Mouse (Mus musculus): ENCODE measurements around the gene Sgms1.

The Sgms1 gene

DNA sequence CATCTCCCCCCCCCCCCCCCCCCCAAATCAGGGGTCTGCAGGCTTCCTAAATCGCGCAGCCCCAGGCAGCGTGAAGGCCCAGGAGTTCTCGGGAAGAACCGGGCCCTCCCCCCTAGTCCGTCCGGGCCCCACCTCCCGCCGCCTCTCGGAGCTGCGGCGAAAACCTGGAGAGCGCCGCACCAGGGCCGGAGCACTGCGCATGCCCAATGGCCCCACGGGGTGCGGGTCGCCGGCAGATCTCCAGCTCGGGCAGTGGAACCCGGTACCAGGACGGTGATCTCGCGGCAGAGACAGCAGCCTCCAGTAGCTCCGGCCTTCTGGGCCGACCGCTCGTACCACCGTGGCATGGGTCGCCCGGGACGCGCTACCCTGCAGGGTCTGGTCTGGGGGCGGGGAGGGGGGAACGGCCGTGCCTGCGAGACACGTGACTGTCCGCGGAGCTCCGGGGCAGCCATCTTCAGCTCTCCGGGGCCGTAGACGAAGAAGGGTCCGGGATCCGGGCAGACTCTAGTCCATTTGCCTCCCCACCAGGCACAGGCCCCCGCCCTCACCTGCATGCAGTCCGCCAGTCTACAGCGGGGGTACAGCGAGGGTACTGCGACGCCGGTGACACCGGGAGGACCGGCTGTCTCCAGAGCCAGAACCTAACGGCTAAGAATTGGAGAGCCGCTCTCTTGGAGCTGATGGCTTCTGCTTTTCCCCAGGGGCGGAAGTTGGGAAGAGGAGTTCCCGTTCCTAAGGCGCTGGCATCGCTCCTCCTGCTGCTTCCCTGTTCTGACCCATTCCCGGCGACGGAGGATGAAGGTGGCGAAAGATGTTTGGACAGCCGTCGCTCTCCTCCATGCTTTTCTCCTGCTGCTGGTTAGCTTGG, at the start of gene Sgms1:
Sgms1 (minus strand) TSS at position 714 of the 871 bp plus-strand sequence.
- WGBS: under 1% methylated on average over 68 of the region's 68 CpGs

DNA sequence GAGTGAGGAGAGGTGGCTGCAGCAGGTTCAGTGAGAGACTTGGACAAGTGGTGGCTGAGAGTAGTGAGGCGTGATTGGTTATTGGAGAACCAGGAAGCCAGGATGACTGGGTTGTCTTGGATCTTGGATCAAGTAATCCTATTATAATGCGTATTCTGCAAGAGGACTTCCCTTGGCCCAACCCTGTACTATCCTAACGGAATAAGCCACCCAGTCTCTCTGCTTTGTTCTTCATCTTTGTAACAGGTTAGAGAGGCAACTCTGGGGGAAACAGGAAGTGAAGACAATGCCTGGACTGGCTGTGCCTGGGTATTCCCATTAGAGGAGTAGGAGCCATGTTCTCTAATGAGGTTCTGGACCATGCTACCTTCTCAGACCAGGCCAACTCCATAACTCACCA, 36.3 kb upstream of the Sgms1 start:
- 89% methylated on average over 3 of the region's 3 CpGs for WGBS

DNA sequence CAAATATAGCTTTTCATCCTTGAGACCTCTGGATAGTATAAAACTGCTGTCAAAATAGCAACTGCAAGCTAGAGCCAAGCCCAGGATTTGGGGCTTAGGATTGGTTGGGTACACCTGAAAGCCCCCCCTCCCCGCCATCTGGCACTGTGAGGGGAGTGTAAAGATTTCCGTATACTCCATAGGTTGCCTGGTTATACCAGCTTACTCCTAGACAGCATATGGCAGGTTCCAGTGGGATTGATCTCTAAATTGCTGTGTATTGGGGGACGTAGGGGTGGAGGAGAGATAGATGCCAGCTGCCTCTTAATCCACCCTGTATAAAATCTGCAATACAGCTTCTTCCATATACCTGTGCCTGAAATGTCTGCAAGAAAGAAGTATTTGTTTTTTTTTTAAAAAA, 35.2 kb upstream of the Sgms1 start:
- 90% methylated on average over 3 of the region's 3 CpGs for WGBS

DNA sequence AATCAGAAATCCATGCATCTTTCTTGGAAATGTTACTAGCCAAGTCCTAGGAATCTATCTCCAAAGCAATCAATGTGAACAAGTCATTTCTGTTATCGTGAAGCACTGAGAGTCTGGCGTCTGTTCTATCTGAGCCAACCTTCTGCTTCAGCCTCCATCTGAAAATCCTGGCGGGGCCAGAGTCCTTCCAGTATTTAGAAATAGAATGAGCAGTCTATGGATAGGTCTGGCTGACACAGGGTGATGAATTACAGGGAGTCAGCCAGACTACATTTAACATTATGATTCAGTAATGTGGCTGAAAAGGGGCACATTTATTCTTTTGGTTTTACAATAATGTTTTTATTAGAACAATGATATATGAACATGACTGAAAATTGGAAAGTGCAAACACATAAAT, 29.6 kb upstream of the Sgms1 start:
- 40% methylated on average over 3 of the region's 3 CpGs for WGBS

DNA sequence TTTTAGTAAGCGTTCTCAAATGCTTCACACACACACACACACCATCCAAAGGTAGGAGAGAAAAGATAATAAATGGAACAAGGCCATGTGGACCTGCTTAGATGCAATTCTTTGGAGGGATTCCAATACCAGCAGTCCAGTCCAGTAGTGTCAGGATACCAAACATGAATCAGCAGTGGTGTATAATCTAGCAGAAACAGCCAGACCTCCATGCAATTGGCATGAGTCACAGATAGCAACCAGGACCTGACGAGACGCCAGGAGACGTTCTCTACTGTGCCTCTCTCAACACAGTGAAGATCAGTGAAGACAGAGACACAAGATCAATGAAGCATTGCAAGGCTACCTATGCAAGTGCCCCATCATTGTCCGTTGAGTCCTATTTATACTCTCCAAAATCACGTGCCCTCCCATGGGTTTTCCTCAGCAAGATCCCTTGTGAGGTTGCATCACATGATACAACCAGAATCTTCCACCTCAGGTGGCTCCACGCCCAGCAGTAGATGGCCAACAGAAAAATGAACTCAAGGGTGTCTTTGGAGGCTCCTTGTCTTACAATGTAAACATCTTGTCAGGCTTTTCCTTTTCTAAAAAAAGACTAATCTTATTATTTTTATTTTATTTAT, 27.3 kb upstream of the Sgms1 start:
- WGBS: 88% methylated on average over 7 of the region's 7 CpGs

DNA sequence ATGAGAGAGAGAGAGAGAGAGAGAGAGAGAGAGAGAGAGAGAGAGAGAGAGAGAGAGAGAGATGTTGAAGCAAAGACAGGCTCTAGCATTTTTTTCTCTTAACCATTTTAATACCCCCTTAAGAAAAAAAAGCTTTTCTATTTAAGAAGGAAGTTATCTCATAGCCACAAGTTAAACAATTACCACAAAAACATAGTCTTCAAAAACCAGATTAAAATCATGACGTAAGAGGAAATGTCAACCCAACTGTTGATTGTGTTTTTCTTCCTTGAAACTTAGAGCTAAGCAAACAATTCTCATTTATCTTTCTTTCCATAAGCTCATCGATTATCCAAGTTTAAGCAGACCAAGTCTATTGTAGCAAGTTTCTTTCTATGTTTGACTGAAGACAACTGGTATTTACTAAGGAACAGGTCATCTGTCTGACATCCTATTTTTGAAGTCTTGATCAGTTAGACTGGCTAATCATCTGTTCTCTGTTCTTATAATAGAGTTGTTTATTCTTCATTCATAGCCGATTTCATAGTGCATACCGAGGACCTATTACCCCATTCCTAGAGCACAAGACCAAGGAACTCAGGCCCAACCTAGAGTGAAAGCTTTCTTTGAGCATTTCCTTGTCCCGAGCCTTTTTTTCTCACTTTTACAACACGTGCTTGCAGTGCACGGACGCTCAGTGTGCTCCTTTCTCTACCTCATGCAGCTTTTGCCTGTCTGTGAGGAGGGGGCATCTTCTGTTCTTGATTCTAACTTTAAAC, 20.3 kb upstream of the Sgms1 start:
- WGBS: 77% methylated on average over 8 of the region's 8 CpGs

DNA sequence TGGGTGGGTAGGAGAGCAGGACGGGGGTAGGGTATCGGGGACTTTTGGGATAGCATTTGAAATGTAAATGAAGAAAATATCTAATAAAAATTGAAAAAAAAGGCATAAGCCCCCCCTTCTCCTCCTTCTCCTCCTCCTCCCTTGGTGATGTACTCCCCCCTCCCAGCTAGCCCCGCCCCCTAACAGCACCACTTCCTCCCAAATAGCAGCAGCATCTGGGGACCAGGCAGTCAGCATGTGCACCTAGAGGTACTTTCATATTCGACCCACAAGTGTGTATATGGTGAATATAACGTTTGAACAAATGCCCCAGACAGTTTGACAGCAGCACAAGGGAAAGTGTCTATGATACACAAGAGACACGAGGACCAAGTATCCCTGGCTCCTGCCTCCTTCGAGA, 17.2 kb upstream of the Sgms1 start:
- 74% methylated on average over 7 of the region's 7 CpGs for WGBS

DNA sequence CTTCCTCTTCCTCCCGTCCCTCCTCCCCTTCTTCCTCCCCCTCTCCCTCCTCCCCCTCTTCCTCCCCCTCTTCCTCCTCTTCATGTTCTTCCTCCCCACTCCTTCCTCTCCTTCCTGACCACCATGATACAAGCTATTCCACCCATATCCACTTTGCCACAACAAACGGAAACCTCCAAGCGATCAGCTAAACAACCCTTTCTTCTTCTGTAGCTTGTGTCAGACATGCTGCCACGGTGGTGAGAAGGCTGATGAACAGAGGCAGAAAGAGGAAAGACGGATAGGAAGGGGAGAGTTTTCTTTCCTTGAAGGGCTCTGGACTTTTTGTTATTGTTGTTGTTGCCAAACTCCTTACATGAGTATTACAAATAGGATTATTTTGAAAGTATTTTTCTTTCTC, 14.9 kb upstream of the Sgms1 start:
- 76% methylated on average over 5 of the region's 5 CpGs for WGBS

DNA sequence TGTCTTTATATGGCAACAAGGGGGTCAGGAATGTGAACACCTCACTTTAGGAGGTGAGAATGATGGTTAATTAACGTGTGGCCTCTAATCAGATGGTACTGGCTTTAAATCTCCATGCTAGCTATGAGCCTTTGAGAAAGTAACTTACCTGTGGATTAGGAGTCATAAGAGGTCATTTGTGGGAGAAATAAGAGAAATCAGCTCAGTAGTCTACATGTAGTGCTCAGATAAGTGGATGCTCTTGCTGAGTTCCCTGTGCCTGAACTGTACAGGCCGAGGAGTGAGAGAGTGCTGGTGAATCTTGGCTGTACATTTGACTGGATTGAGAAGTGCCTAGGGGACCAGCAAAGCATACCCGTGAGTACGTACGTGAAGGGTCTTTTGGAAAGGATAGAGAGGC, 14.3 kb upstream of the Sgms1 start:
- 96% methylated on average over 5 of the region's 5 CpGs for WGBS

DNA sequence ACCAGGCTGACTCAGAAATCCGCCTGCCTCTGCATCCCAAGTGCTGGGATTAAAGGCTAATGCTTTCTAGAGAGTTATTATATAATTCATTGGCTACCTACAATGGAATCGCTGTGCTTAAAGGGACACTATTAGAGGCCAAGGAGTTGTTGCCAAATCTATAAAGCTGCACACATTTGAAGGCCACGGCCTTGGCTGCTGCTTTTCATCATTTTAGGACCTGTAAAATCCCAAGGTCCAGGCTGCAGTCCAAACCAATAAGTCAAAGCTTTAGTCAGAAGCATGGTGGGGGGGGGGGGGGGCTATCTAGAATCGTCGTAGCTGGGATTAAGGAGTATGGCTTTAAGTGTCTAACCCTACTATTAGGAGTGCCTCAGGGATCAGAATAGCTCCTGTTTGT, 9.0 kb upstream of the Sgms1 start:
- 89% methylated on average over 5 of the region's 5 CpGs for WGBS

DNA sequence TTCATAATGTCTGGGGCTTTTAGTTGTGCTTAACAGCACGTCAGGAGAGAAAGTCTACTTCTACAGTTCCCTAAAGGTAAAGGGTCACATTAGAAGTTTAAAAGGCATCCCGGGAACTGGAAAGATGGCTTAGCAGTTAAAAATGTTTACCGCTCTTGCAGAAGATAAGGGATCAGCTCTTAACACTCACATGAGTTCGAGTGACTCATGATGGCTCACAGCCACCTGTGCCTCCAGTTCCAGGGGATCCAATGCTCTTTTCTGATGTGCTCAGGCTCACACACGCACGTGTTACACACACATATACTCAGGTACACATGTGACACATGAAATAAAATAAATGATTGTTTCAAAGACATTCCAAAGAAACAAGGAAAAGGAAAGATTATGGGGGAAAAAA, 6.8 kb upstream of the Sgms1 start:
- 91% methylated on average over 6 of the region's 6 CpGs for WGBS

DNA sequence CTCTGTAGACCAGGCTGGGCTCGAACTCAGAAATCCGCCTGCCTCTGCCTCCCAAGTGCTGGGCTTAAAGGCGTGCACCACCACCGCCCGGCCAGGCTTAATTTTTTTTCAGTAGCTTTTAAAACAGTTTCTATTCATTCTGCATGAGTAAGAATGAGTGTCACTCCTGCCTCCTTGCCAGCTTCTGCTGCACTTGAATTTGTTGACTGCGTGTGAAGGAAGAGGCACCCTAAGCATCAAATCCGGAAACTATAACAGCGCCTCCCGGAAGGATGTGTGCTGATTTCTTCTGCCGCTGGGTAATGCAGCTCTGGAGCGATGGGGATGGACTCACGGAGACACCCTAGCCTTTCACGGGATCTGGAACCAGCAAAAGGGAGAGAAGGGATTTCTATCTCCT, 5.3 kb upstream of the Sgms1 start:
- 61% methylated on average over 13 of the region's 13 CpGs for WGBS

DNA sequence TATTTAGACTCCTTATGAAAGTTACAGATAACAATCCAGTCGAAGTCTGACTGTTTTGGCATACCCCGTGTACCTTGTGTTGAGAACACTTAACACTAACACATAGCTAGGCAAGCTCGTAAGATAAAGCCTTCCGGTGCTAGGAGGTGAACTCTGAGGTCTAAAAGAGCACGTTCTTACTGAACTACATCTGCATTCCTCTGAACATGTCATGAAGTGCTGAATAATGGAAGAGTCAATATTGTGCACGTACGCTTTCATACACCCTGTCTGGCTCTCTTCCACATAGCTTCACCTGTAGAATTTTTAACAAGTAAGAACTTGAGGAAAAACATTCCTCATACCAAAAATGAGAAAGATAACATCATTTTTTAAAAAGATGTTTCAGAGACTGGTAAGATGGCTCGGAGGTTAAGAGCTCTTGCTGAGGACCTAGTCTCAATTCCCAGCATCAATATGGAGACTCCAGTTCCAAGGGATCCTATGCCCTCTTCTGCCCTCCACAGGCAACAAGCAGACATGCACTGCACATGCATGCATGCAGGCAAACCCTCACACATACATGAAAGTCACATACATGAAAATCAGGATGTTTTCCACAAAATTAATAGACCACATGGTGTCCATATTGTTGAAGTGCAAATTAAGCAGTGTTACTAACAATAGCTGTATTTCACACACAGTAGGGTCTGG, 4.4 kb upstream of the Sgms1 start:
- 95% methylated on average over 8 of the region's 8 CpGs for WGBS

DNA sequence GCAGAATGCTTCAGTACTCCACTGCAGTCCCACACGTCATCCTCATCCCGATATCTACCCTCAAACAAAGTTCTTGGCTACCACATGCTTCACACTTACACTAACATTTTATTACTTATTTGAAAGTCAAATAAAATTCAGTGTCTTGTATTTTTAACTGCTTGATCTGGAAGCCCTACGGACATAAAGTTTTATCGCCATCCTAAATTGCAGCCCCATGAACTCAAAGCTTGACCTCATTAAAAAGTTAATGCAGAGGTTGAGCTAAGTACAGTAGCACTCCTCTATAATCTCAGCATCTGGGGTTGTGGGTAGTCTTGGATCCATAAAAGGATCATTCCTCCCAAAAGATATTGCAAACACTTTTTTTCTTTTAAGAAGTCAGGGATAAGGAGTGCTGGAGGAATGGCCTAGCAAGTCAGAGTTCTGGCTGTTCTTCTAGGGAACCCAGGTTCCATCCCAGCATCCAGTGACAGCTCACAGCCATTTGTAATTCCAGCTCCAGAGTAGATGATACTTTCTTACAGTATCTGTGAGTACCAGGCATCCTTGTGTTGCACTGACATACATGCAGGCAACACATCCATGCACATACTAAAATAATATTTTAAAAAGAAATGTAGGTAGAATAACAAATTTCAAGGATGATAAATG, 3.7 kb upstream of the Sgms1 start:
- 77% methylated on average over 4 of the region's 4 CpGs for WGBS

DNA sequence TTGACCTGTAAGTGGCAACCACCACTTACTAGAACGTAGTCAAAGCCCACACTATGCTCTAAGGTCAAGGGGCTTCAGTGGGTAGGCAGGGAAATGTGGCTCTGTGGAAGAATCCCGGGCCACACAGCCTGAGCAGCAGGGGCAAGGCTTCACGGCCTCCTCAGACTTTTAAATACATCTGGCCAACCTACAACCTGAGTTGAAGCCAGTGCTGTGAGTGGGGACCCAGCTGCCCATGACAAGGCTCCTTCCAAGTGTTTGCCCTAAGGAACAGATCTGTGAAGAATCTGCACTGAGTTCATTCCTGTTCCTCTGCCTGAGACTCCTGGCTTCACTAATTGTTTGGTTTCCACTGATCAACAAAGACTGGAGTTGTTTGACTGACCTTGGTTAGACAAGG, 1.9 kb upstream of the Sgms1 start:
- WGBS: 97% methylated on average over 3 of the region's 3 CpGs

DNA sequence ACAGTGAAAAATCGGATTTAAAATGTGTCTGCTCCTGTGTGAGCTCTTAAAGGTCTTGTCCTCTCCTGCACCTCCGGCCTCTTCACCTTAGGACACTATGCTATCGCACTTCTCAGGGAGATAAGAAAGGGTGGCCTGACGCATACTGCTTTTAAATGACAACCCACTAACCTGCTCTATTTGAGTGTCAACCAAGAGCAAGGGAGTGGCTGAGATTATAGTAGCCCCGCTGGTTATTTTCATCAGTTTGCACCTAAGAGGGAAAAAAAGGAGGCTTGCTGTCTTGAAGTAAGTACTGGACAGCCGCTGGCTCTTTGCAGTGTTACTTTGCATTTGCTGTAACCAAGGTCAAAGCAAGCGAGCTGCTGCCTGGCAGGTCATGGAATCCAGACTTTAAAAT, 602 bp upstream of the Sgms1 start:
- 83% methylated on average over 7 of the region's 7 CpGs for WGBS

DNA sequence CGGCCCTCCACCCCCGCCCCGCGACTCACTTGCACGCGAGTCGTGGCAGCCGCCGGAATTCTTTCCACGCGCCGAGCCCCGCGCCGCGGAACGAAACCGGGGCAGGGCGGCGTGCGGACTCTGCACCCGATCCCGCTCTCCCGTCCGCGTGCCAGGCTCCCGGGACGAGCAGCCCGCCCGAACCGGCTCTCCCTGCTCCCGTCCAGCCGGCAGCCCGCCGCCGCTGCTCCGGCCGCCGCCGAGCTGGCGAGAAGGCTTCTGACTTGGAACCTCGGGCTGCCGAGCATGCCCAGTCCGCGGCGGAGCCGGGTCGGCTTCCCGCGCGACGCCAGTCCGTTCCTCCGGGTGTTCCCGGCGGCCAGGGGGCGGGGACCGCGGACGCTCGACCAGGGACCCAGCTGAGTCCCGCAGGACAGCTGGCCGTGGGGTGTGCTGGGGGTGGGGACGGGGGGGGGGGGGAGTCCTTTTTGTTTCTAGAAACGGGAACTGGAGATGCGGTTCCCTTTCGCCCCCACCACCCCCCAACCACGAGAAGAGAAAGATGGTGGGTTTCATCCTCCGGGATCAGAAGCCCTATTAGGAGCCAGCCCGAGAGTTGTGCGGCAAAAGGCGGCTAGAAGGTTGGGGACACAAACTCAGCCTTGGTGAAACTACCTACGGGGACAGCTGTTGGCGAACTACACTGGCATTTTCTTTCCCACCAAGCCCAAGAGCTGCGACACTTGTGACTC, 1.2 kb downstream of the Sgms1 start:
- under 1% methylated on average over 75 of the region's 75 CpGs for WGBS

DNA sequence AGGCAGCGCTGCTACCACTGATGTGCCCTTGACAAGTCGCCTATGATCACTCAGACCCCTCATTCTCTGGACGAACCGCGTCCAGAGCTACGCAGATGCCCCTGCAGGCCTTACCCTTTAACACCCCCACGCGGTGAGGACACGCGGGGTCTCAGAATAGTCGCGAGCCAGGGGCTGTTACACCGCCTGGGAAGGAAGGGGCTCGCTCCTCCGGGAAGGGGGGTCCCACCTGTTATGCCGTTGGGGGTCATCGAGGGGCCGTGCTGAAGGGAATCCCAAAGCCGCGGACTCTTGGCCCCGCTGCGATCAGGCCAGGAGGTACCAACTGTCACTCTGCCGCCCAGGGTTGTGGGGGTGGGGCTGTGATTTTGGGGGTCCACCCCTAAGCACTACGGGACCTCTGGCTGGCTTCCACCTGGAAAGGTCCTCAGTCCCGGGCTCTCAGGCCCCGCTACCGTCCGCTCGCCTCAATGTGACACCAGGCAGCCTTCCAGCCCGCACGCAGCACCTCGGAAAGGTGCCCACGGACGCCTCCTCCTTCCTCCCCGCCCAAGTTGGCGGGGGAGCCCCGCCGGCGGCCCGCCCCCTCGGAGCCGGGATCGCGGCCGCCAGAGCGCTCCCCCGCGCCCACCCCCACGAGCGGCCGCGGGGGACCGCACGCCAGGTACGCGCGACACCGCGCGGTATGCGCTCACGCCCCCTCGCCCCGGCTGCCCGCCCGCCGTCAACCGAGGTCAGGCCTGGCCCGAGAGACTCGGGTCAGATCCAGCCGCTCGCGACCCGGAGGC, 1.9 kb downstream of the Sgms1 start:
- under 1% methylated on average over 73 of the region's 74 CpGs for WGBS

DNA sequence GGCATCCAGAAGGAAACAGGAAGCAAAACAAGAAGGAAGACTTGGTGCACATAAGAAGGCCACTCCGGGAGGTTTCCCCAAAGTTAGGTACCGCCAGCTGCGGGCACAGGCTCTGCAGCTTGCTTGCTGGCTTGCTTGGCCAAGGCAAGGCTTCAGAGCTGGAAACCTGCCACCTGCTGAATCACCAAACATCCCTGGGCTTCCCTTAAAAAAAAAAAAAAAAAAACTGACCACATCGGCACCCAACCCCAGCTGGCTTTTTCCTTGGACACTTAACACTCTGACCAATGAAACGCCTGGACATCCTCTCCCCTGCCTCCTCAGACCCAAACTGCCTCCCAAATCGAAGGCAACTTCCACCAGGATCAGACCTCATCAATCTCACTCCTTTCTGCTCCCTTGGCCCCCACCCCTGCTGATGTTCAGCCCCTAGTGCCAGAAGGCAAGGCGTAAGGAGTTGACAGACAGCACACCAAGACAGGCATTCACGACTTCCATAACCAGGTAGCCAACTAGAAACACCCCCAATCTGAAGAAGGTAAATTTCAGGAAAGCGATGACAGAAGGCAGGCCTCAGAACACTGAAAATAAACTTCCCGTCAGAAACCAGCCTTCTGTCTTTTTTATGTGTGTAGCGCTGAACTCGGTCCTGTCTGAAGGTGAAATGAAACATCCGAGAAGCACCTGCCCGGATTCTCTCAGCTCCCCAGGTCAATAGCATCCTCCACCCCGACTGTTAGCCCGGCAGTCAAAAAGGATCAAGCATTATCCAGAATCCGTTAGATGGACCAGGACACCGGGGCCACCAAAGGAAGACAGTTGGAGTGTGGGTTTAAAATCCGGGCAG, 2.7 kb downstream of the Sgms1 start:
- 12% methylated on average over 19 of the region's 19 CpGs for WGBS

Data from cerebral cortex, adult 2 months (tissue).